Mouse (Mus musculus): ENCODE data around the gene Kpna1.
"Not testable (repeated sequence)": the region's sequence is repeated elsewhere in the genome, so short reads cannot be mapped to it uniquely, and the experiment has no call there.

The Kpna1 gene

GRCm38 (mm10) chr16:35992391-35992790 lies 13.8 kb downstream of the Kpna1 start:
- DNase-seq, result no peak

GRCm38 (mm10) chr16:35993316-35993715 lies 14.8 kb downstream of the Kpna1 start:
- DNase-seq, result no peak

GRCm38 (mm10) chr16:35998852-35999251 lies 20.3 kb downstream of the Kpna1 start:
- DNase-seq, result not testable (repeated sequence)

GRCm38 (mm10) chr16:36008396-36008795 lies 29.8 kb downstream of the Kpna1 start:
- no peak for DNase-seq

GRCm38 (mm10) chr16:36016335-36016734 lies 37.8 kb downstream of the Kpna1 start:
- DNase-seq, result no peak

GRCm38 (mm10) chr16:36028120-36028519 lies 49.6 kb downstream of the Kpna1 start:
- not testable (repeated sequence) for DNase-seq

GRCm38 (mm10) chr16:36040640-36041624 lies 62.4 kb downstream of the Kpna1 start, which contains the start of gene Wdr5b:
TSS of gene Wdr5b (plus strand) at chr16:36041190.
- peak; percentile 93 for DNase-seq

GRCm38 (mm10) chr16:36041625-36042020 lies 63.1 kb downstream of the Kpna1 start:
- no peak for DNase-seq

GRCm38 (mm10) chr16:36043073-36043472 lies 64.5 kb downstream of the Kpna1 start:
- DNase-seq, result no peak

GRCm38 (mm10) chr16:36043964-36044363 lies 65.4 kb downstream of the Kpna1 start:
- no peak for DNase-seq

- DNase-seq, result no peak
Observed at GRCm38 (mm10) chr16:36047538-36047937, 69.0 kb downstream of the Kpna1 start.

- no peak for DNase-seq
Observed at GRCm38 (mm10) chr16:36051491-36051890, 72.9 kb downstream of the Kpna1 start.

- DNase-seq, result no peak
Observed at GRCm38 (mm10) chr16:36053524-36054275, 75.2 kb downstream of the Kpna1 start.

GRCm38 (mm10) chr16:36054920-36055319 lies 76.4 kb downstream of the Kpna1 start:
- DNase-seq, result no peak

- no peak for DNase-seq
Observed at GRCm38 (mm10) chr16:36056416-36056815, 77.9 kb downstream of the Kpna1 start.

- peak; percentile 27 for DNase-seq
Observed at GRCm38 (mm10) chr16:36057933-36058475, 79.5 kb downstream of the Kpna1 start.

GRCm38 (mm10) chr16:36062534-36062933 lies 84.0 kb downstream of the Kpna1 start:
- DNase-seq, result not testable (repeated sequence)

- no peak for DNase-seq
Observed at GRCm38 (mm10) chr16:36063315-36063714, 84.8 kb downstream of the Kpna1 start.

- DNase-seq, result no peak
Observed at GRCm38 (mm10) chr16:36064904-36065303, 86.4 kb downstream of the Kpna1 start.

- DNase-seq, result no peak
Observed at GRCm38 (mm10) chr16:36067694-36068093, 89.1 kb downstream of the Kpna1 start.

GRCm38 (mm10) chr16:36068356-36068755 lies 89.8 kb downstream of the Kpna1 start:
- DNase-seq, result no peak

- no peak for DNase-seq
Observed at GRCm38 (mm10) chr16:36069819-36070575, 91.4 kb downstream of the Kpna1 start.

- DNase-seq, result no peak
Observed at GRCm38 (mm10) chr16:36071071-36071449, 92.5 kb downstream of the Kpna1 start.
